Mouse (Mus musculus) heart, embryonic 11.5 days (tissue): ENCODE measurements around the gene Pyroxd2. TPM values are rescaled to one million over a fixed set of nuclear protein-coding genes. Genes with fewer than 3 reads are reported as not detected.

Experiments
- ATAC-seq: fragments of 200-750 bp; cut with Nextera tagmentation; replicated peaks from 2 replicates; pipeline ENCODE4 v1.8.0; 2017; ENCODE audit warnings: moderate library complexity; ENCODE audit not compliant: insufficient number of reproducible peaks, low FRiP score, low TSS enrichment
- H3K27ac ChIP-seq: fragments of 300-500 bp; sonication (generic); 2 replicates; pipeline ENCODE4 v1.5.1; 2014; ENCODE audit warnings: mild to moderate bottlenecking, low read depth, low read length
- H3K27me3 ChIP-seq: fragments of 300-500 bp; sonication (generic); 2 replicates; pipeline ENCODE4 v1.6.1; 2014; ENCODE audit warnings: mild to moderate bottlenecking, low read length, mixed read lengths; ENCODE audit not compliant: control insufficient read depth, insufficient read depth
- H3K36me3 ChIP-seq: fragments of 300-500 bp; sonication (generic); 2 replicates; pipeline ENCODE4 v1.6.1; 2014; ENCODE audit warnings: mild to moderate bottlenecking, low read length, moderate library complexity, mixed read lengths; ENCODE audit not compliant: control insufficient read depth, insufficient read depth
- H3K4me1 ChIP-seq: fragments of 300-500 bp; sonication (generic); 2 replicates; pipeline ENCODE4 v1.6.1; 2014; ENCODE audit warnings: low read length; ENCODE audit not compliant: control insufficient read depth, insufficient read depth
- H3K4me2 ChIP-seq: fragments of 300-500 bp; sonication (generic); 2 replicates; pipeline ENCODE4 v1.6.1; 2014; ENCODE audit warnings: mild to moderate bottlenecking, moderate library complexity
- H3K4me3 ChIP-seq: fragments of 300-500 bp; sonication (generic); 2 replicates; pipeline ENCODE4 v1.5.1; 2014; ENCODE audit warnings: low read depth, low read length
- H3K9ac ChIP-seq: fragments of 300-500 bp; sonication (generic); 2 replicates; pipeline ENCODE4 v1.6.1; 2014; ENCODE audit warnings: mild to moderate bottlenecking, low read depth, low read length, moderate library complexity
- H3K9me3 ChIP-seq: fragments of 300-500 bp; sonication (generic); replicated peaks from 2 replicates; pipeline ENCODE4 v1.6.1; 2016; ENCODE audit warnings: low read length; ENCODE audit not compliant: control insufficient read depth
- WGBS: fragments of 180-500 bp; shearing (Covaris S2); extraction: QIAGEN DNeasy Blood & Tissue Kit; methylation state at CpG from one replicate; pipeline ENCODE4 v1.1.7; 2014; ENCODE audit not compliant: insufficient replicate concordance; 5-methylcytosine and 5-hydroxymethylcytosine counted together
- polyA plus RNA-seq: library from polyadenylated mRNA; unstranded; fragments of >200 nt; fragmentation: Nextera tagmentation; extraction: Ambion mirVana; gene quantifications from 2 replicates; pipeline ENCODE4 v1.2.1, GENCODE M21; 2014

The Pyroxd2 gene
- polyA plus RNA-seq, 1 experiment from 2014 or later: 2.3 TPM

DNA sequence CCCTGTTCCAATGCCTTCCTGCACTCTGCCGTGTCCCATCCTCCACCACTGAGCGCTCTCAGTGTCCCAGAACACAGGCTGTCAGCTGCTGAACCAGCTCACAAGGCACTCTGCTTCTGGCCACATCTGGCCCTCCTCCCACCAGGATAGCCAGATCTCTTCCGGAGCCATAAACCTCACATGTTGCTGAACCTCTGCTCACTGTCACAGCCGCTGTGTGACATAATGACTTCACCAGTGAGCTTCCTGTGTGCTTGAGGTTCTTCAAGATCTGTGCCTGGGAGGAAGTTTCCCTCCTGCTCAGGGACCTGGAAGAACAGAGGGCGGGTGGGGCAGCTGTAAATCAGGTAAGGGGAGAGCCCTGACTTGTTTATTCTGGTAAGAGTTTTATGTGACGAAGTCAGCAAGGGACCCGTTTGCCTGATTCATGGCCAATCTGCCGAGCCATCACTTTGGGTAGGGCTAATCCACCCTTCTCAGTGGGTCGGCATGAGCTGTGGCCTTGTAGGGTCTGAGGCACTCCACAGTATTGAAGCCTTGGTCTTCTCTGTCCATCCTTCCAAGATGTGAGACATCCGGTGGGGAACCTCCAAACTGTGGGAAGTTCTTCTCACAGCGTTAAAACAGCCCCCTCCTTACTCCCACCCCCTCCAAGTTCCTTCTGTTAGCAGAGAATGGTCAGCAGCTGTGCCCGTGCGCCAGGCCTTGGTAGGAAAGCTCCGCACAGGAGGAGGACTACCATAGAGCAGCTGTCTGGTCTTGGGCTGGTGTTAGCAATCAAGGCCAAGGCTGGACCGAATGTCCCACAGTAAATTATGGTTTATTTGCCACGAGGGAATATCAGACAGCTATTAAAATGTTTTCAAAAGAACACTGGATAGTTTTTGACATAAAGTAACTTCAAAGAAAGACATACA, 27.3 kb downstream of the Pyroxd2 start:
- Histone ChIP-seq H3K27ac (no peak overlapping the region), H3K9me3 (no peaks in the 10 kb centered on the region), H3K4me2 (no peak overlapping the region), H3K27me3 (no peaks in the 10 kb centered on the region), H3K4me1 (peaks cover 5% of the 10 kb centered on the region), H3K36me3 (no peaks in the 10 kb centered on the region), H3K9ac (no peak overlapping the region), H3K4me3 (no peak overlapping the region)
- WGBS: 56% methylated on average over 16 of the region's 16 CpGs
- no peak for ATAC-seq

- peaks cover 5% of the 10 kb centered on the region for H3K4me1 ChIP-seq
- H3K4me2 ChIP-seq: no peak overlapping the region
- no peak overlapping the region for H3K9ac ChIP-seq
- ATAC-seq: no peak
- no peaks in the 10 kb centered on the region for H3K9me3 ChIP-seq
- WGBS: 59% methylated on average over 6 of the region's 6 CpGs
- no peak overlapping the region for H3K4me3 ChIP-seq
- no peak overlapping the region for H3K27ac ChIP-seq
- no peaks in the 10 kb centered on the region for H3K36me3 ChIP-seq
- no peaks in the 10 kb centered on the region for H3K27me3 ChIP-seq
Observed at GRCm38 (mm10) chr19:42723302-42723701, 29.3 kb downstream of the Pyroxd2 start.

- Histone ChIP-seq H3K36me3 (no peaks in the 10 kb centered on the region), H3K27ac (no peak overlapping the region), H3K9ac (no peak overlapping the region), H3K27me3 (no peaks in the 10 kb centered on the region), H3K9me3 (no peaks in the 10 kb centered on the region), H3K4me1 (peaks cover 5% of the 10 kb centered on the region), H3K4me3 (no peak overlapping the region), H3K4me2 (no peak overlapping the region)
- 51% methylated on average over 2 of the region's 2 CpGs for WGBS
- no peak for ATAC-seq
Observed at GRCm38 (mm10) chr19:42722500-42722899, 30.1 kb downstream of the Pyroxd2 start.

DNA sequence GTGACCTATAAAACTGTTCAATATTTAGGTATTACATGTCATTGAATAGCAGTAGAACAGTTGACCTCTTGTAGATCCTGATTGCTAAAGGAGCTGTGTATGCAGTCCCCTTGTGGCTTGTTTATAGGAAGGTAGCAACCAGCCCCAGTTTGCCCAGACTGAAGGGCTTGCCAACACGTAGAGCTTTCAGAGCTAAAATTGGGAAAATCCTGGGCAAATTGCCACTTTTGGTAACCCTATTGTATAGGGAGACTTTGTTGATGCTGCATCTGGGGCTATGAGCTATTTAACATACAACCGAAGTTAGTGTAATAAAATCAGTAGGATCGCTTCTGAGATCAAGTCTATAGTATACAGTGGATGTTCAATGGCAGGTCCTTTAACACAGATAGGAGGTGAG, 34.5 kb downstream of the Pyroxd2 start:
- no peak for ATAC-seq
- Histone ChIP-seq H3K4me3 (no peak overlapping the region), H3K4me2 (no peak overlapping the region), H3K9ac (no peak overlapping the region), H3K4me1 (no peaks in the 10 kb centered on the region), H3K9me3 (no peaks in the 10 kb centered on the region), H3K36me3 (no peaks in the 10 kb centered on the region), H3K27me3 (peaks cover 2% of the 10 kb centered on the region; the same call in 1 of the 2 replicates), H3K27ac (no peak overlapping the region)
- 77% methylated on average over 3 of the region's 3 CpGs for WGBS

- no peaks in the 10 kb centered on the region for H3K9me3 ChIP-seq
- H3K27me3 ChIP-seq: peaks cover 2% of the 10 kb centered on the region; the same call in 1 of the 2 replicates
- H3K36me3 ChIP-seq: no peaks in the 10 kb centered on the region
- ATAC-seq: no peak
- WGBS: 70% methylated on average over 5 of the region's 5 CpGs
- H3K4me2 ChIP-seq: no peak overlapping the region
- H3K4me1 ChIP-seq: no peaks in the 10 kb centered on the region
- H3K9ac ChIP-seq: no peak overlapping the region
- H3K4me3 ChIP-seq: no peak overlapping the region
- no peak overlapping the region for H3K27ac ChIP-seq
Observed at GRCm38 (mm10) chr19:42717668-42718067, 34.9 kb downstream of the Pyroxd2 start.

- H3K4me2 ChIP-seq: no peak overlapping the region
- H3K27me3 ChIP-seq: peaks cover 2% of the 10 kb centered on the region; the same call in 1 of the 2 replicates
- no peaks in the 10 kb centered on the region for H3K9me3 ChIP-seq
- no peaks in the 10 kb centered on the region for H3K4me1 ChIP-seq
- no peak overlapping the region for H3K27ac ChIP-seq
- H3K9ac ChIP-seq: no peak overlapping the region
- no peak for ATAC-seq
- 64% methylated on average over 7 of the region's 7 CpGs for WGBS
- no peaks in the 10 kb centered on the region for H3K36me3 ChIP-seq
- no peak overlapping the region for H3K4me3 ChIP-seq
Observed at GRCm38 (mm10) chr19:42716507-42716906, 36.1 kb downstream of the Pyroxd2 start.

DNA sequence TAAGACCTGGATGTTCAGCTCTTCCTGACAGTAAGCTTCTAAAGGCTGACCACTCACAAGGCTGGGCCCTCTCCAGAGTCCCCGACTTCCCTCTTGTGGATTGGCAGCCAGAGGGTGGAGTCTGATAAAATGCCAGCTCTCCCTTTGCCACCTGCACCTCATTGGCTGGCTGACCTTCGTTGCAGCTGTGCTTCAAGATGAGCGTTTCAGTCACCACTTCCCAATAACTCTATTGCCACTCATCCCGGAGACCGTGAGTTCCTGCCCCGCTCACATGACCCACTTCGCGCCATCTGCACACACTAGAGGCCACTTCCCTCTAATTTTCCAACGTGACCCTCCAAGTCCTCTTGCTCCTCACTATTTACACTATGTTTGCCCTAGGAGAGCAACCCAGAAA, 38.8 kb downstream of the Pyroxd2 start:
- Histone ChIP-seq H3K36me3 (no peaks in the 10 kb centered on the region), H3K27ac (no peak overlapping the region)
- 76% methylated on average over 9 of the region's 9 CpGs for WGBS

DNA sequence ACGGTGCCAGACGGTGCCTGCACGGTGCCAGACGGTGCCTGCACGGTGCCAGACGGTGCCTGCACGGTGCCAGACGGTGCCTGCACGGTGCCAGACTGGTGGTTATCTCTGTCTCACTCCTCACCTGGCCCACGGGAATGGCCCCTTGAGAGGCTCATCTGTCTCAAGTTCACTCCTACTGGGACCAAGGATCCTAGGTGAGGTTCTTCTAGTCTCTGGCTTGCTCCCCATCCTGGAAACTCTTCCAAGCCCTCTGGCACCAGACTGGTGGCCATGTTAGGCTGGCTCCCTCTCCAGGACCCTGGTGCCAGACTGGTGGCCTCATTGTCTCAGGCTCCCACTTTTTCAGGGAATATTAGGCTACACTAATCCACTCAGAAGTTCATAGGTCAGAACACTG, 53.1 kb downstream of the Pyroxd2 start:
- H3K9me3 ChIP-seq: no peaks in the 10 kb centered on the region
- no peaks in the 10 kb centered on the region for H3K27me3 ChIP-seq
- 89% methylated on average over 8 of the region's 10 CpGs for WGBS
- H3K27ac ChIP-seq: no peak overlapping the region
- no peak overlapping the region for H3K9ac ChIP-seq
- no peaks in the 10 kb centered on the region for H3K36me3 ChIP-seq
- no peak for ATAC-seq
- H3K4me1 ChIP-seq: 0 out of 2 replicates have a peak, but pooled peaks cover 4% of the 10 kb centered on the region
- no peak overlapping the region for H3K4me2 ChIP-seq
- H3K4me3 ChIP-seq: no peak overlapping the region

More for the DNA sequence above, 38.8 kb downstream of the Pyroxd2 start:
- H3K4me1 ChIP-seq: no peaks in the 10 kb centered on the region
- no peak for ATAC-seq
- no peak overlapping the region for H3K4me2 ChIP-seq
- no peak overlapping the region for H3K4me3 ChIP-seq
- H3K27me3 ChIP-seq: peaks cover 2% of the 10 kb centered on the region; the same call in 1 of the 2 replicates
- H3K9ac ChIP-seq: no peak overlapping the region
- no peaks in the 10 kb centered on the region for H3K9me3 ChIP-seq

DNA sequence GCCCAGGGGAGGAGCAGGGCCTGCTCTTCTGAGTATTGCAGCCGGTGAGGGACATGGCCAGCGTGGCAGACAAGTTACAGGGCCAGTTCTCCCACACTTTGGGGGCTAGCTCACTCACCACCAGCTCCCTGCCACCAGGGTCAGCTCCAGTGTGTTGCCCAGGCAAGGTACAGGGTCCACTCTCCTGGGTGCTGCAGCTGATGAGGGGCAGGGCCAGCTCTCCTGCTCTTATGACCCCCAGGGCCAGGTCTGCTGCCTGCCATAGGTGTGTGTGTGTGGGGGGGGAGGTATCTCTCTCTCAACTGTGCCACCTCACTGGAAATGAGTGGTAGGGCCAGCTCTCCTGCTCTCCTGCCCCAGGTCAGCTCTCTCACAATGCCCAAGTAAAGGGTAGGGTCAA, 54.0 kb downstream of the Pyroxd2 start:
- Histone ChIP-seq H3K4me1 (0 out of 2 replicates have a peak, but pooled peaks cover 4% of the 10 kb centered on the region), H3K9me3 (no peaks in the 10 kb centered on the region), H3K9ac (no peak overlapping the region), H3K4me3 (no peak overlapping the region), H3K27me3 (no peaks in the 10 kb centered on the region), H3K27ac (no peak overlapping the region), H3K36me3 (no peaks in the 10 kb centered on the region), H3K4me2 (no peak overlapping the region)
- WGBS: 75% methylated on average over 2 of the region's 2 CpGs
- no peak for ATAC-seq
